9 mouse cellular contexts compared by ENCODE assay signal in the genomic region with DNA sequence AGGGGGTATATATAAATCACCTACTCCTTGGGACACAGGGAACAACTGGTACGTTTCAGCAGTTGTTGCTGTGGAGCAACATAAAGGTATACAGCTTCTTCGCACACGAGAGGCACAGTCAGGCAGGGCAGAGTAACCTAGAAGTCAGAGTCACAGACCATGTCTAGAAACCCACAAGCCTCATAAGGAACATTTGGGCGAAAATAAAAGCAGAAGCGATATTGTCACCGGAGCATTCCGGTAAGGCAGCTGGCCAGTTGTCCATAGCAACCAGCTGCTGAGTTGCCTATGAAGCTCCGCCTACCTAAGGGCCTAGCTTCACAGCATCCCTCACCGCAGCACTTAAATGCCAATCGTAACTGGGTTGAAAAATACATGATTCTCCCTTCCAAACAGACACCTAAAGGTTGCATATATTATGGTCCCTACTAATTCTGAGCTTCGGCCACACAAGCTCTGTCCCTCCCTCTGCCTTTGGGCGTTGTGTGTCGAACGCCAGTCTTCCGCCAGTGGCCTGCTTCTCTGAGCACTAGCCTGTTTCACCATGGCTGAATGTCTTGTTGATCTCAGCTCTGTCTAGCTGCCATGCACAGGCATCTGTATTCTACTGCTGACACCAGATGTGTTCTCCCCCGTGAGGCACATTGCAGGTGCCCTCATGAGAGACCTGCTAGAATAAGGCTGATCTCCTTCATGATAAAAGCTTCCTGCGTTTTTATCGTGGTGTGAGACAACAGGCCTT.
DNase-seq lines count a peak whose midpoint lies in the region; ATAC-seq lines count a peak whose summit lies in the region.
"Had no signal": no experiment of that assay in that cellular context is flagged by ENCODE, and none has a peak within 500 bp of the region (broad histone marks: within the 10 kb centered on the region; RNA-seq: fewer than 3 reads in every experiment).

No protein-coding gene starts in this region.

- no peaks in the 10 kb centered on the region for H3K36me3 ChIP-seq in hindbrain, embryonic 10.5 days
- no peaks in the 10 kb centered on the region for H3K36me3 ChIP-seq in kidney, embryonic 16.5 days (ENCODE audit: insufficient read depth, low read length)

- H3K27me3 ChIP-seq in hindbrain, embryonic 10.5 days (ENCODE audit: insufficient read depth, poor library complexity, severe bottlenecking), result no peaks in the 10 kb centered on the region
- no peaks in the 10 kb centered on the region for H3K27me3 ChIP-seq in kidney, embryonic 16.5 days (ENCODE audit: insufficient read depth, low read length)

- peak; percentile 39 for ATAC-seq in CD4-positive, CD25-positive, alpha-beta regulatory T cell, adult 4 months
- no peak for ATAC-seq in kidney, embryonic 16.5 days (ENCODE audit: low FRiP score, low TSS enrichment)

- no peak overlapping the region for H3K9ac ChIP-seq in kidney, embryonic 16.5 days (replicated peaks; ENCODE audit: low read length)

- 52% methylated on average over 18 of the region's 18 CpGs for WGBS in hindbrain, embryonic 10.5 days
- 56% methylated on average over 18 of the region's 18 CpGs for WGBS in kidney, embryonic 16.5 days

- H3K4me3 ChIP-seq in hindbrain, embryonic 10.5 days, result 0 out of 2 replicates have a peak overlapping the region, but pooled peaks have one; percentile 18
- H3K4me3 ChIP-seq in kidney, embryonic 16.5 days (ENCODE audit: low read length), result no peak overlapping the region

- H3K9me3 ChIP-seq in hindbrain, embryonic 10.5 days, result no peaks in the 10 kb centered on the region
- H3K9me3 ChIP-seq in kidney, embryonic 16.5 days (ENCODE audit: low read length), result no peaks in the 10 kb centered on the region

- H3K4me1 ChIP-seq in hindbrain, embryonic 10.5 days (replicated peaks), result peaks cover 10% of the 10 kb centered on the region
- peaks cover 4% of the 10 kb centered on the region; the same call in 1 of the 2 replicates for H3K4me1 ChIP-seq in kidney, embryonic 16.5 days (ENCODE audit: insufficient read depth, low read length)

- no peak overlapping the region for H3K4me2 ChIP-seq in kidney, embryonic 16.5 days (replicated peaks; ENCODE audit: low read depth, low read length)

- DNase-seq in adrenal gland, postnatal 10 days, result peak; percentile 20
- DNase-seq in adrenal gland, postnatal 4 days (ENCODE audit: low spot score in 2 of 2), result no peak
- DNase-seq in hindbrain, embryonic 10.5 days (ENCODE audit: low spot score), result peak; percentile 18
- DNase-seq in naive thymus-derived CD4-positive, alpha-beta T cell, adult 2 months (ENCODE audit: low read depth), result peak; percentile 26
- DNase-seq in urinary bladder, postnatal 36 days (ENCODE audit: low spot score in 2 of 2), result no peak
- no peak for DNase-seq in right cerebral cortex, postnatal 4 days

- peak overlapping the region; percentile 25; the same call in 1 of the 2 replicates for H3K27ac ChIP-seq in hindbrain, embryonic 10.5 days
- H3K27ac ChIP-seq in kidney, embryonic 16.5 days (ENCODE audit: low read length), result no peak overlapping the region
- H3K27ac ChIP-seq: macrophage had no signal

Comparison
In these comparisons a context has a peak if more than half of its experiments do, and no peak if none do; other contexts are left out.
1. DNase-seq: peak in adrenal gland, postnatal 10 days (single experiment), hindbrain, embryonic 10.5 days (single experiment) and naive thymus-derived CD4-positive, alpha-beta T cell, adult 2 months (single experiment); none in adrenal gland, postnatal 4 days (0 of 2), urinary bladder, postnatal 36 days (0 of 2) and right cerebral cortex, postnatal 4 days (single experiment).